Mouse (Mus musculus) liver, postnatal 0 days (tissue): Measurements from ENCODE around the gene BC024978. TPM values are rescaled to one million over a fixed set of nuclear protein-coding genes. Genes with fewer than 3 reads are reported as not detected.

ENCODE experiments used
- ATAC-seq: fragments of 200-750 bp; cut with Nextera tagmentation; 2 replicates; pipeline ENCODE4 v1.8.0; 2017; ENCODE audit warnings: mild to moderate bottlenecking, moderate library complexity
- DNase-seq: peaks from one replicate; pipeline ENCODE4 v3.0.0-alpha.2; 2016
- H3K27ac ChIP-seq: fragments of 300-500 bp; sonication (generic); 2 replicates; pipeline ENCODE4 v1.5.1; 2014; ENCODE audit warnings: antibody characterized with exemption, moderate library complexity, mild to moderate bottlenecking, low read depth
- H3K27me3 ChIP-seq: fragments of 300-500 bp; sonication (generic); 2 replicates; pipeline ENCODE4 v1.6.1; 2014; ENCODE audit warnings: low read length, control low read depth, mixed read lengths; ENCODE audit not compliant: insufficient read depth
- H3K36me3 ChIP-seq: fragments of 300-500 bp; sonication (generic); replicated peaks from 2 replicates; pipeline ENCODE4 v1.6.1; 2014; ENCODE audit warnings: mild to moderate bottlenecking, control low read depth, low read length, moderate library complexity, mixed read lengths; ENCODE audit not compliant: insufficient read depth
- H3K4me1 ChIP-seq: fragments of 300-500 bp; sonication (generic); 2 replicates; pipeline ENCODE4 v1.6.1; 2014; ENCODE audit warnings: antibody characterized with exemption, mild to moderate bottlenecking, control low read depth; ENCODE audit not compliant: insufficient read depth
- H3K4me2 ChIP-seq: fragments of 300-500 bp; sonication (generic); 2 replicates; pipeline ENCODE4 v1.6.1; 2014; ENCODE audit warnings: low read depth, mild to moderate bottlenecking, low read length, moderate library complexity, mixed read lengths
- H3K4me3 ChIP-seq: fragments of 300-500 bp; sonication (generic); 2 replicates; pipeline ENCODE4 v1.5.1; 2014; ENCODE audit warnings: low read depth, low read length
- H3K9ac ChIP-seq: fragments of 300-500 bp; sonication (generic); replicated peaks from 2 replicates; pipeline ENCODE4 v1.6.1; 2014; ENCODE audit warnings: mild to moderate bottlenecking, moderate library complexity
- H3K9me3 ChIP-seq: fragments of 300-500 bp; sonication (generic); 2 replicates; pipeline ENCODE4 v1.6.1; 2016; ENCODE audit warnings: mild to moderate bottlenecking, control low read depth, low read length, mixed read lengths
- CTCF ChIP-seq: sonication (generic); IDR thresholded peaks from 2 replicates; pipeline ENCODE4 v1.5.1; 2016; ENCODE audit warnings: antibody characterized with exemption, low read depth
- EP300 ChIP-seq: IDR thresholded peaks from 2 replicates; pipeline ENCODE4 v1.6.1; 2016; ENCODE audit warnings: antibody characterized with exemption, low read depth, mild to moderate bottlenecking
- WGBS: fragments of 180-500 bp; shearing (Covaris S2); extraction: QIAGEN DNeasy Blood & Tissue Kit; methylation state at CpG from one replicate; pipeline ENCODE4 v1.1.7; 2014; ENCODE audit not compliant: insufficient replicate concordance; 5-methylcytosine and 5-hydroxymethylcytosine counted together
- polyA plus RNA-seq: library from polyadenylated mRNA; unstranded; fragments of >200 nt; fragmentation: Nextera tagmentation; extraction: Ambion mirVana; gene quantifications from 2 replicates; pipeline ENCODE4 v1.2.1, GENCODE M21; 2015

Gene BC024978
- polyA plus RNA-seq, 1 experiment from 2014 or later: 1.00 TPM

- H3K4me2 ChIP-seq: no peak overlapping the region
- H3K9ac ChIP-seq: 0 out of 2 replicates have a peak overlapping the region, but pooled peaks have one; percentile 27
- H3K4me1 ChIP-seq: peaks cover 43% of the 10 kb centered on the region
- no peak for DNase-seq
- H3K36me3 ChIP-seq: peaks cover 44% of the 10 kb centered on the region
- no peak for ATAC-seq
- H3K27ac ChIP-seq: peak overlapping the region; percentile 34; the same call in 1 of the 2 replicates
- no peak for TF ChIP-seq EP300
- TF ChIP-seq CTCF: no peak
- 73% methylated on average over 3 of the region's 3 CpGs for WGBS
- no peak overlapping the region for H3K4me3 ChIP-seq
- no peaks in the 10 kb centered on the region for H3K27me3 ChIP-seq
- H3K9me3 ChIP-seq: no peaks in the 10 kb centered on the region
These were observed 34.7 kb upstream of the BC024978 start for GRCm38 (mm10) chr7:27160921-27161320.

- ATAC-seq (no peak), DNase-seq (no peak)
- Histone ChIP-seq H3K9me3 (no peaks in the 10 kb centered on the region), H3K27me3 (no peaks in the 10 kb centered on the region), H3K4me3 (no peak overlapping the region), H3K27ac (no peak overlapping the region), H3K9ac (no peak overlapping the region), H3K4me1 (peaks cover 43% of the 10 kb centered on the region), H3K4me2 (no peak overlapping the region), H3K36me3 (peaks cover 44% of the 10 kb centered on the region)
- WGBS: 60% methylated on average over 4 of the region's 4 CpGs
- TF ChIP-seq CTCF (no peak), EP300 (no peak)
These were observed 33.8 kb upstream of the BC024978 start for GRCm38 (mm10) chr7:27161744-27162143.

GRCm38 (mm10) chr7:27162780-27163449 lies 32.7 kb upstream of the BC024978 start:
- Histone ChIP-seq H3K9ac (peak overlapping the region; percentile 82), H3K4me2 (peak overlapping the region; percentile 61), H3K27ac (peak overlapping the region; percentile 22; the same call in 1 of the 2 replicates), H3K9me3 (no peaks in the 10 kb centered on the region), H3K4me1 (peaks cover 50% of the 10 kb centered on the region), H3K4me3 (0 out of 2 replicates have a peak overlapping the region, but pooled peaks have one; percentile 15), H3K27me3 (no peaks in the 10 kb centered on the region), H3K36me3 (peaks cover 39% of the 10 kb centered on the region)
- DNase-seq (no peak), ATAC-seq (no peak)
- no peak for TF ChIP-seq EP300
- TF ChIP-seq CTCF: no peak
- WGBS: 71% methylated on average over 5 of the region's 5 CpGs

GRCm38 (mm10) chr7:27163450-27163805 lies 32.2 kb upstream of the BC024978 start:
- H3K9me3 ChIP-seq: no peaks in the 10 kb centered on the region
- H3K27ac ChIP-seq: no peak overlapping the region
- H3K27me3 ChIP-seq: no peaks in the 10 kb centered on the region
- H3K36me3 ChIP-seq: peaks cover 35% of the 10 kb centered on the region
- ATAC-seq (no peak), DNase-seq (no peak)
- peaks cover 53% of the 10 kb centered on the region for H3K4me1 ChIP-seq
- TF ChIP-seq EP300: no peak
- TF ChIP-seq CTCF: no peak
- WGBS: 79% methylated on average over 5 of the region's 5 CpGs
- peak overlapping the region; percentile 82 for H3K9ac ChIP-seq
- 0 out of 2 replicates have a peak overlapping the region, but pooled peaks have one; percentile 15 for H3K4me3 ChIP-seq
- H3K4me2 ChIP-seq: peak overlapping the region; percentile 61

GRCm38 (mm10) chr7:27164112-27164947 lies 31.3 kb upstream of the BC024978 start:
- H3K36me3 ChIP-seq: peaks cover 26% of the 10 kb centered on the region
- H3K9ac ChIP-seq: peak overlapping the region; percentile 82
- H3K9me3 ChIP-seq: no peaks in the 10 kb centered on the region
- DNase-seq: no peak
- ATAC-seq: no peak
- no peak for TF ChIP-seq CTCF
- TF ChIP-seq EP300: no peak
- H3K27ac ChIP-seq: 0 out of 2 replicates have a peak overlapping the region, but pooled peaks have one; percentile 97
- H3K4me3 ChIP-seq: peak overlapping the region; percentile 68
- WGBS: 84% methylated on average over 33 of the region's 33 CpGs
- peaks cover 58% of the 10 kb centered on the region for H3K4me1 ChIP-seq
- no peaks in the 10 kb centered on the region for H3K27me3 ChIP-seq
- H3K4me2 ChIP-seq: peak overlapping the region; percentile 61

GRCm38 (mm10) chr7:27165007-27165655 lies 30.4 kb upstream of the BC024978 start:
- Histone ChIP-seq H3K27ac (peak overlapping the region; percentile 97), H3K36me3 (peaks cover 18% of the 10 kb centered on the region), H3K4me2 (peak overlapping the region; percentile 61), H3K9me3 (no peaks in the 10 kb centered on the region), H3K9ac (peak overlapping the region; percentile 82), H3K4me3 (peak overlapping the region; percentile 68), H3K27me3 (no peaks in the 10 kb centered on the region), H3K4me1 (peaks cover 56% of the 10 kb centered on the region)
- ATAC-seq (no peak), DNase-seq (peak; percentile 50)
- WGBS: 78% methylated on average over 22 of the region's 23 CpGs
- no peak for TF ChIP-seq EP300
